Mouse (Mus musculus) 3134 (cell line): ENCODE measurements around the gene Mat2b.
"Not testable (repeated sequence)": the region's sequence is repeated elsewhere in the genome, so short reads cannot be mapped to it uniquely, and the experiment has no call there.

ENCODE experiments used
- DNase-seq: peaks from one replicate; pipeline ENCODE4 v3.0.0-alpha.2; 2011; ENCODE audit warnings: low spot score; ENCODE audit not compliant: insufficient read length; ENCODE audit errors: extremely low read depth

The Mat2b gene

GRCm38 (mm10) chr11:40695103-40695502 is at the start of gene Mat2b:
Mat2b (minus strand) TSS chr11:40695203.
- no peak for DNase-seq

GRCm38 (mm10) chr11:40744348-40744747 is 49.3 kb upstream of the Mat2b start:
- no peak for DNase-seq

GRCm38 (mm10) chr11:40741605-40742262 is 46.7 kb upstream of the Mat2b start:
- no peak for DNase-seq

GRCm38 (mm10) chr11:40737369-40737768 is 42.4 kb upstream of the Mat2b start:
- no peak for DNase-seq

GRCm38 (mm10) chr11:40734251-40734752 is 39.3 kb upstream of the Mat2b start:
- no peak for DNase-seq

- DNase-seq = peak; percentile 85
Measured at GRCm38 (mm10) chr11:40733339-40734174, 38.6 kb upstream of the Mat2b start, which contains the start of the genes Hmmr and Nudcd2. Hmmr (minus strand) TSS chr11:40733422. Nudcd2 (plus strand) TSS chr11:40733667.

GRCm38 (mm10) chr11:40732997-40733338 is 38.0 kb upstream of the Mat2b start:
- DNase-seq = no peak

- no peak for DNase-seq
Measured at GRCm38 (mm10) chr11:40718324-40718723, 23.3 kb upstream of the Mat2b start.

GRCm38 (mm10) chr11:40715524-40715923 is 20.5 kb upstream of the Mat2b start:
- DNase-seq = no peak

- no peak for DNase-seq
Measured at GRCm38 (mm10) chr11:40713858-40714257, 18.9 kb upstream of the Mat2b start.

- DNase-seq = not testable (repeated sequence)
Measured at GRCm38 (mm10) chr11:40709899-40710298, 14.9 kb upstream of the Mat2b start.

GRCm38 (mm10) chr11:40694311-40695087 is 504 bp downstream of the Mat2b start:
- DNase-seq = peak; percentile 83

GRCm38 (mm10) chr11:40693366-40693951 is 1.5 kb downstream of the Mat2b start:
- peak; percentile 83 for DNase-seq

GRCm38 (mm10) chr11:40692511-40693365 is 2.3 kb downstream of the Mat2b start:
- DNase-seq = peak; percentile 95

- DNase-seq = no peak
Measured at GRCm38 (mm10) chr11:40692101-40692509, 2.9 kb downstream of the Mat2b start.

- peak; percentile 51 for DNase-seq
Measured at GRCm38 (mm10) chr11:40690444-40691127, 4.4 kb downstream of the Mat2b start.

GRCm38 (mm10) chr11:40683295-40683694 is 11.7 kb downstream of the Mat2b start:
- no peak for DNase-seq

- no peak for DNase-seq
Measured at GRCm38 (mm10) chr11:40682456-40682855, 12.5 kb downstream of the Mat2b start.

- DNase-seq = no peak
Measured at GRCm38 (mm10) chr11:40677169-40677568, 17.8 kb downstream of the Mat2b start.
